Mouse (Mus musculus) MEL (cell line): ENCODE results near the gene Polrmt. TPM values are rescaled to one million over a fixed set of nuclear protein-coding genes. Genes with fewer than 3 reads are reported as not detected.
A peak's percentile ranks its signal among the peaks of the same experiment; 100 is the strongest.

Experiments used
- DNase-seq: peaks from one replicate; pipeline ENCODE4 v3.0.0; 2011; ENCODE audit warnings: low read depth, low spot score
- H3K27ac ChIP-seq: 2 replicates; pipeline ENCODE4 v1.5.1; 2012; ENCODE audit warnings: low read depth, mild to moderate bottlenecking, control low read depth, low read length, moderate library complexity; ENCODE audit not compliant: control insufficient read depth
- H3K27me3 ChIP-seq, 2 experiments: fragments of 150-350 bp in 1 of 2; sonication (generic) in 1 of 2; 2 replicates each; pipeline ENCODE4 v1.6.1; 2012; ENCODE audit warnings: low read length in 2 of 2, mild to moderate bottlenecking in 2 of 2, improper control_type of control experiment in 1 of 2, moderate library complexity in 1 of 2; ENCODE audit not compliant: insufficient read depth in 2 of 2, control insufficient read depth in 1 of 2
- H3K36me3 ChIP-seq, 2 experiments: 2 replicates each; pipeline ENCODE4 v1.6.1; 2012 to 2014; ENCODE audit warnings: low read length in 2 of 2, improper control_type of control experiment in 1 of 2, inconsistent platforms in 1 of 2, mild to moderate bottlenecking in 1 of 2; ENCODE audit not compliant: insufficient read depth in 2 of 2, control insufficient read depth in 1 of 2
- H3K4me1 ChIP-seq, 2 experiments: fragments of 150-350 bp in 1 of 2; sonication (generic) in 1 of 2; 2 replicates each; pipeline ENCODE4 v1.6.1; 2012; ENCODE audit warnings: low read length in 2 of 2, improper control_type of control experiment in 1 of 2, mild to moderate bottlenecking in 1 of 2; ENCODE audit not compliant: insufficient read depth in 2 of 2, control insufficient read depth in 1 of 2
- H3K4me3 ChIP-seq, 2 experiments: fragments of 150-350 bp in 1 of 2; sonication (generic) in 1 of 2; 2 replicates each; pipeline ENCODE4 v1.5.1; 2012; ENCODE audit warnings: low read depth in 2 of 2, low read length in 2 of 2, mild to moderate bottlenecking in 2 of 2, moderate library complexity in 2 of 2, control low read depth in 1 of 2, improper control_type of control experiment in 1 of 2; ENCODE audit not compliant: control insufficient read depth in 1 of 2, insufficient read depth in 1 of 2
- H3K79me2 ChIP-seq: 2 replicates; pipeline ENCODE4 v1.6.1; 2012; ENCODE audit warnings: mild to moderate bottlenecking, low read length, moderate library complexity; ENCODE audit not compliant: control insufficient read depth, poor library complexity, insufficient read depth
- H3K9ac ChIP-seq: 2 replicates; pipeline ENCODE4 v1.6.1; 2012; ENCODE audit warnings: low read depth, mild to moderate bottlenecking, control low read depth, low read length, moderate library complexity; ENCODE audit not compliant: control insufficient read depth, poor library complexity, severe bottlenecking
- H3K9me3 ChIP-seq: fragments of 150-350 bp; sonication (generic); replicated peaks from 2 replicates; pipeline ENCODE4 v1.6.1; 2012; ENCODE audit warnings: mild to moderate bottlenecking, low read length, improper control_type of control experiment, moderate library complexity; ENCODE audit not compliant: insufficient read depth
- BHLHE40 ChIP-seq: IDR thresholded peaks from 2 replicates; pipeline ENCODE4 v1.6.1; 2012; ENCODE audit warnings: low read depth, mild to moderate bottlenecking, inconsistent platforms, low read length, improper control_type of control experiment, borderline replicate concordance
- CHD1 ChIP-seq: IDR thresholded peaks from 2 replicates; pipeline ENCODE4 v1.6.1; 2012; ENCODE audit warnings: low read depth, mild to moderate bottlenecking, inconsistent platforms, low read length, improper control_type of control experiment
- CHD2 ChIP-seq: IDR thresholded peaks from 2 replicates; pipeline ENCODE4 v1.6.1; 2011; ENCODE audit warnings: low read length, improper control_type of control experiment
- CTCF ChIP-seq, 3 experiments: IDR thresholded peaks in 2 of 3; conservative IDR thresholded peaks in 1 of 3; 2 replicates each; pipeline ENCODE4 v1.5.1; 2011 to 2012; ENCODE audit warnings: low read length in 3 of 3, low read depth in 2 of 3, mild to moderate bottlenecking in 2 of 3, improper control_type of control experiment in 1 of 3, inconsistent platforms in 1 of 3, mixed read lengths in 1 of 3, moderate library complexity in 1 of 3; ENCODE audit not compliant: control insufficient read depth in 1 of 3, insufficient read depth in 1 of 3, poor library complexity in 1 of 3, severe bottlenecking in 1 of 3
- E2F4 ChIP-seq: IDR thresholded peaks from 2 replicates; pipeline ENCODE4 v1.6.1; 2011; ENCODE audit warnings: low read depth, low read length, improper control_type of control experiment, borderline replicate concordance
- EP300 ChIP-seq, 2 experiments: IDR thresholded peaks; 2 replicates each; pipeline ENCODE4 v1.6.1; 2011; ENCODE audit warnings: improper control_type of control experiment in 2 of 2, low read length in 2 of 2, low read depth in 1 of 2, mild to moderate bottlenecking in 1 of 2
- ETS1 ChIP-seq: IDR thresholded peaks from 2 replicates; pipeline ENCODE4 v1.6.1; 2012; ENCODE audit warnings: low read depth, mild to moderate bottlenecking, inconsistent platforms, low read length, improper control_type of control experiment, moderate library complexity
- GABPA ChIP-seq: IDR thresholded peaks from 2 replicates; pipeline ENCODE4 v1.6.1; 2012; ENCODE audit warnings: low read depth, mild to moderate bottlenecking, inconsistent platforms, low read length, improper control_type of control experiment, moderate library complexity
- GATA1 ChIP-seq: IDR thresholded peaks from 2 replicates; pipeline ENCODE4 v1.6.1; 2011; ENCODE audit warnings: low read depth, low read length, improper control_type of control experiment
- HCFC1 ChIP-seq: IDR thresholded peaks from 2 replicates; pipeline ENCODE4 v1.6.1; 2012; ENCODE audit warnings: low read depth, mild to moderate bottlenecking, inconsistent platforms, low read length, improper control_type of control experiment, moderate library complexity
- JUND ChIP-seq: IDR thresholded peaks from 2 replicates; pipeline ENCODE4 v1.6.1; 2011; ENCODE audit warnings: low read depth, mild to moderate bottlenecking, improper control_type of control experiment, low read length
- KAT2A ChIP-seq: conservative IDR thresholded peaks from 2 replicates; pipeline ENCODE4 v1.6.1; 2012; ENCODE audit warnings: low read depth, low read length, improper control_type of control experiment, inconsistent platforms
- MAFK ChIP-seq: IDR thresholded peaks from 2 replicates; pipeline ENCODE4 v1.6.1; 2011; ENCODE audit warnings: low read depth, mild to moderate bottlenecking, low read length, improper control_type of control experiment, borderline replicate concordance
- MAX ChIP-seq: IDR thresholded peaks from 2 replicates; pipeline ENCODE4 v1.6.1; 2011; ENCODE audit warnings: low read length, improper control_type of control experiment
- MAZ ChIP-seq: IDR thresholded peaks from 2 replicates; pipeline ENCODE4 v1.6.1; 2012; ENCODE audit warnings: low read depth, mild to moderate bottlenecking, inconsistent platforms, low read length, improper control_type of control experiment
- MEF2A ChIP-seq: IDR thresholded peaks from 2 replicates; pipeline ENCODE4 v1.6.1; 2014; ENCODE audit warnings: low read depth, mild to moderate bottlenecking, inconsistent platforms, low read length, improper control_type of control experiment; ENCODE audit not compliant: poor library complexity, insufficient replicate concordance, severe bottlenecking; ENCODE audit errors: extremely low read depth
- MXI1 ChIP-seq: IDR thresholded peaks from 2 replicates; pipeline ENCODE4 v1.6.1; 2011; ENCODE audit warnings: mild to moderate bottlenecking, low read depth, low read length, improper control_type of control experiment
- MYB ChIP-seq: IDR thresholded peaks from 2 replicates; pipeline ENCODE4 v1.6.1; 2011; ENCODE audit warnings: mild to moderate bottlenecking, low read depth, low read length, improper control_type of control experiment
- MYC ChIP-seq: IDR thresholded peaks from 2 replicates; pipeline ENCODE4 v1.6.1; 2011; ENCODE audit warnings: low read depth, mild to moderate bottlenecking, low read length, improper control_type of control experiment, moderate library complexity
- NELFE ChIP-seq: IDR thresholded peaks from 2 replicates; pipeline ENCODE4 v1.6.1; 2011; ENCODE audit warnings: low read depth, low read length, improper control_type of control experiment
- NRF1 ChIP-seq: IDR thresholded peaks from 2 replicates; pipeline ENCODE4 v1.6.1; 2014; ENCODE audit warnings: low read depth, mild to moderate bottlenecking, inconsistent platforms, low read length, improper control_type of control experiment, moderate library complexity; ENCODE audit not compliant: poor library complexity, insufficient read depth, severe bottlenecking
- POLR2A ChIP-seq, 2 experiments: IDR thresholded peaks; 2 replicates each; pipeline ENCODE4 v1.6.1; 2011 to 2012; ENCODE audit warnings: low read length in 2 of 2, mild to moderate bottlenecking in 2 of 2, control low read depth in 1 of 2, improper control_type of control experiment in 1 of 2, low read depth in 1 of 2, moderate library complexity in 1 of 2; ENCODE audit not compliant: control insufficient read depth in 1 of 2, insufficient read depth in 1 of 2, poor library complexity in 1 of 2
- POLR2AphosphoS5 ChIP-seq: IDR thresholded peaks from 2 replicates; pipeline ENCODE4 v1.6.1; 2012; ENCODE audit warnings: low read depth, borderline replicate concordance, mild to moderate bottlenecking, inconsistent platforms, low read length, moderate library complexity, mixed read lengths
- RCOR1 ChIP-seq: IDR thresholded peaks from 2 replicates; pipeline ENCODE4 v1.6.1; 2012; ENCODE audit warnings: low read depth, mild to moderate bottlenecking, inconsistent platforms, low read length, improper control_type of control experiment
- SIN3A ChIP-seq: IDR thresholded peaks from 2 replicates; pipeline ENCODE4 v1.6.1; 2012; ENCODE audit warnings: low read length, improper control_type of control experiment, inconsistent platforms
- SMC3 ChIP-seq: IDR thresholded peaks from 2 replicates; pipeline ENCODE4 v1.6.1; 2011; ENCODE audit warnings: low read depth, low read length, improper control_type of control experiment
- TAL1 ChIP-seq: IDR thresholded peaks from 2 replicates; pipeline ENCODE4 v1.6.1; 2012; ENCODE audit warnings: mild to moderate bottlenecking, inconsistent platforms, low read length, moderate library complexity, mixed read lengths
- TCF12 ChIP-seq: IDR thresholded peaks from 2 replicates; pipeline ENCODE4 v1.6.1; 2014; ENCODE audit warnings: low read depth, mild to moderate bottlenecking, inconsistent platforms, low read length, improper control_type of control experiment, moderate library complexity
- UBTF ChIP-seq: IDR thresholded peaks from 2 replicates; pipeline ENCODE4 v1.6.1; 2012; ENCODE audit warnings: low read depth, mild to moderate bottlenecking, inconsistent platforms, low read length, improper control_type of control experiment, moderate library complexity, borderline replicate concordance; ENCODE audit not compliant: insufficient read depth
- USF1 ChIP-seq: IDR thresholded peaks from 2 replicates; pipeline ENCODE4 v1.6.1; 2014; ENCODE audit warnings: low read depth, mild to moderate bottlenecking, inconsistent platforms, low read length, improper control_type of control experiment, moderate library complexity
- USF2 ChIP-seq, 2 experiments: IDR thresholded peaks; 2 replicates each; pipeline ENCODE4 v1.6.1; 2011 to 2012; ENCODE audit warnings: improper control_type of control experiment in 2 of 2, low read length in 2 of 2, borderline replicate concordance in 1 of 2, inconsistent platforms in 1 of 2, low read depth in 1 of 2, mild to moderate bottlenecking in 1 of 2; ENCODE audit not compliant: insufficient read depth in 1 of 2
- ZC3H11A ChIP-seq: IDR thresholded peaks from 2 replicates; pipeline ENCODE4 v1.6.1; 2012; ENCODE audit warnings: low read depth, mild to moderate bottlenecking, inconsistent platforms, low read length, improper control_type of control experiment
- ZKSCAN1 ChIP-seq: IDR thresholded peaks from 2 replicates; pipeline ENCODE4 v1.6.1; 2012; ENCODE audit warnings: low read depth, mild to moderate bottlenecking, inconsistent platforms, low read length, improper control_type of control experiment, moderate library complexity
- ZMIZ1 ChIP-seq: IDR thresholded peaks from 2 replicates; pipeline ENCODE4 v1.6.1; 2012; ENCODE audit warnings: low read depth, mild to moderate bottlenecking, inconsistent platforms, low read length, improper control_type of control experiment, moderate library complexity
- ZNF384 ChIP-seq: IDR thresholded peaks from 2 replicates; pipeline ENCODE4 v1.6.1; 2012; ENCODE audit warnings: low read depth, mild to moderate bottlenecking, inconsistent platforms, low read length, improper control_type of control experiment
- polyA plus RNA-seq, 2 experiments: library from polyadenylated mRNA; stranded (reverse) in 1 of 2; unstranded in 1 of 2; fragments of >175 nt in 1 of 2; fragments of >200 nt in 1 of 2; gene quantifications; 2 replicates each; pipeline versions ENCODE4 v1.2.1 to v1.2.4; 2012; ENCODE audit warnings: low replicate concordance in 2 of 2, low read depth in 1 of 2; ENCODE audit not compliant: insufficient read length in 2 of 2, insufficient read depth in 1 of 2, missing spikeins in 1 of 2
- total RNA-seq: library from RNA; depleted of rRNA; stranded (reverse); fragments of 300-350 nt; gene quantifications from 2 replicates; pipeline ENCODE4 v1.2.3, GENCODE M21; 2012

Polrmt gene
- total and polyA plus RNA-seq, 3 experiments: 35.7 to 66.9 TPM; not detected in 1

- DNase-seq: peak; percentile 99
- Histone ChIP-seq H3K4me3 (peak overlapping the region; percentile 53 to 71; a peak in 3 of 4 replicates), H3K79me2 (no peaks in the 10 kb centered on the region), H3K4me1 (peaks cover 0 to 8% of the 10 kb centered on the region in 2 experiments; a peak in 1 of 4 replicates), H3K36me3 (no peaks in the 10 kb centered on the region), H3K27me3 (no peaks in the 10 kb centered on the region), H3K9ac (no peak overlapping the region), H3K27ac (no peak overlapping the region), H3K9me3 (no peaks in the 10 kb centered on the region)
- TF ChIP-seq ETS1 (peak; percentile 14; the same call in 1 of the 2 replicates), NELFE (no peak), KAT2A (no peak), USF2 (IDR thresholded peaks at IDR 0.05; ENCODE audit: borderline replicate concordance in 1 of 2, insufficient read depth in 1 of 2, low read depth in 1 of 2, low read length in 2 of 2) (no peak), HCFC1 (peak; percentile 53; the same call in 1 of the 2 replicates), USF1 (no peak), CHD1 (no peak), CHD2 (no peak), MAFK (no peak), JUND (no peak), MAX (peak; percentile 59; the same call in 1 of the 2 replicates), POLR2AphosphoS5 (no peak), EP300 (IDR thresholded peaks at IDR 0.05; ENCODE audit: low read depth in 1 of 2, low read length in 2 of 2) (no peak), MEF2A (no peak), E2F4 (no peak), TAL1 (no peak), SIN3A (peak; percentile 56), GATA1 (no peak), ZMIZ1 (no peak), ZNF384 (no peak), BHLHE40 (no peak), CTCF (IDR thresholded peaks at IDR 0.05 in 2 of 3, conservative IDR thresholded peaks at IDR 0.05 in 1 of 3; ENCODE audit: control insufficient read depth in 1 of 3, insufficient read depth in 1 of 3, low read depth in 2 of 3, low read length in 3 of 3, poor library complexity in 1 of 3, severe bottlenecking in 1 of 3) (peak; percentile 69 to 94 (median 76)), MYC (0 out of 2 replicates have a peak, but pooled peaks have one; percentile 10), MAZ (peak; percentile 79), MXI1 (peak; percentile 51), UBTF (no peak), POLR2A (IDR thresholded peaks at IDR 0.05; ENCODE audit: control insufficient read depth in 1 of 2, insufficient read depth in 1 of 2, low read depth in 1 of 2, low read length in 2 of 2, poor library complexity in 1 of 2) (no peak), ZKSCAN1 (no peak), ZC3H11A (no peak), TCF12 (no peak), RCOR1 (no peak), GABPA (no peak), SMC3 (peak; percentile 44), MYB (no peak), NRF1 (peak; percentile 58)
Measured at GRCm38 (mm10) chr10:79779784-79780663, 33.6 kb upstream of the Polrmt start.
